Mouse (Mus musculus): ENCODE results near the gene Gm48551.
A peak's percentile ranks its signal among the peaks of the same experiment; 100 is the strongest.

Gm48551 gene

GRCm38 (mm10) chr10:81404720-81405119 lies 20.5 kb downstream of the Gm48551 start:
- DNase-seq (ENCODE audit: low spot score): no peak

- no peak for DNase-seq (ENCODE audit: low spot score)
Measured at GRCm38 (mm10) chr10:81405588-81406201, 21.4 kb downstream of the Gm48551 start.

GRCm38 (mm10) chr10:81406504-81407440 lies 22.5 kb downstream of the Gm48551 start:
- DNase-seq (ENCODE audit: low spot score): no peak

- DNase-seq (ENCODE audit: low spot score): peak; percentile 66
Measured at GRCm38 (mm10) chr10:81407539-81408423, 23.5 kb downstream of the Gm48551 start.

GRCm38 (mm10) chr10:81408424-81408729 lies 24.1 kb downstream of the Gm48551 start:
- no peak for DNase-seq (ENCODE audit: low spot score)

GRCm38 (mm10) chr10:81408871-81409291 lies 24.6 kb downstream of the Gm48551 start:
- DNase-seq (ENCODE audit: low spot score): peak; percentile 76

GRCm38 (mm10) chr10:81409330-81409729 lies 25.1 kb downstream of the Gm48551 start:
- DNase-seq (ENCODE audit: low spot score): no peak

- DNase-seq (ENCODE audit: low spot score): no peak
Measured at GRCm38 (mm10) chr10:81410350-81410749, 26.1 kb downstream of the Gm48551 start.

- no peak for DNase-seq (ENCODE audit: low spot score)
Measured at GRCm38 (mm10) chr10:81410981-81411380, 26.7 kb downstream of the Gm48551 start.

GRCm38 (mm10) chr10:81411471-81412400 lies 27.5 kb downstream of the Gm48551 start:
- DNase-seq (ENCODE audit: low spot score): peak; percentile 75

- no peak for DNase-seq (ENCODE audit: low spot score)
Measured at GRCm38 (mm10) chr10:81412586-81413309, 28.5 kb downstream of the Gm48551 start.

- DNase-seq (ENCODE audit: low spot score): peak; percentile 85
Measured at GRCm38 (mm10) chr10:81413310-81414261, 29.3 kb downstream of the Gm48551 start.

- DNase-seq (ENCODE audit: low spot score): no peak
Measured at GRCm38 (mm10) chr10:81414682-81415081, 30.4 kb downstream of the Gm48551 start.

- DNase-seq (ENCODE audit: low spot score): no peak
Measured at GRCm38 (mm10) chr10:81415146-81415545, 30.9 kb downstream of the Gm48551 start.

- no peak for DNase-seq (ENCODE audit: low spot score)
Measured at GRCm38 (mm10) chr10:81415549-81416310, 31.5 kb downstream of the Gm48551 start.

GRCm38 (mm10) chr10:81416581-81417226 lies 32.4 kb downstream of the Gm48551 start:
- DNase-seq (ENCODE audit: low spot score): peak; percentile 84

GRCm38 (mm10) chr10:81417227-81418215 lies 33.3 kb downstream of the Gm48551 start:
- DNase-seq (ENCODE audit: low spot score): no peak
